Mouse (Mus musculus): Measurements from ENCODE around the gene Crb2. TPM values are rescaled to one million over a fixed set of nuclear protein-coding genes. Genes with fewer than 3 reads are reported as not detected.

Gene Crb2
- total and polyA plus RNA-seq, 2 experiments, result 0.04 TPM; not detected in 1

GRCm38 (mm10) chr2:37751114-37751513, 24.9 kb upstream of the Crb2 start:
- H3K9ac ChIP-seq (ENCODE audit: low read depth, low read length), result no peak overlapping the region
- H3K4me1 ChIP-seq (ENCODE audit: control insufficient read depth, insufficient read depth, low read length), result no peaks in the 10 kb centered on the region
- H3K79me2 ChIP-seq (ENCODE audit: control insufficient read depth, insufficient read depth, low read length), result no peaks in the 10 kb centered on the region
- TF ChIP-seq POLR2A (IDR thresholded peaks at IDR 0.05; ENCODE audit: extremely low read depth, insufficient read depth, low read length) (no peak), CTCF (IDR thresholded peaks at IDR 0.05; ENCODE audit: low read depth, low read length) (no peak)
- H3K27ac ChIP-seq (replicated peaks; ENCODE audit: insufficient read depth, low read depth, low read length), result no peak overlapping the region
- H3K4me3 ChIP-seq (ENCODE audit: insufficient read depth, low read depth, low read length), result no peak overlapping the region
- no peaks in the 10 kb centered on the region for H3K36me3 ChIP-seq (ENCODE audit: control insufficient read depth, insufficient read depth, low read length)
- H3K27me3 ChIP-seq (ENCODE audit: control insufficient read depth, insufficient read depth, low read length), result no peaks in the 10 kb centered on the region
- DNase-seq (ENCODE audit: extremely low read depth, low read depth, low spot score), result no peak
- 100% methylated on average over 1 of the region's 1 CpGs for WGBS

DNA sequence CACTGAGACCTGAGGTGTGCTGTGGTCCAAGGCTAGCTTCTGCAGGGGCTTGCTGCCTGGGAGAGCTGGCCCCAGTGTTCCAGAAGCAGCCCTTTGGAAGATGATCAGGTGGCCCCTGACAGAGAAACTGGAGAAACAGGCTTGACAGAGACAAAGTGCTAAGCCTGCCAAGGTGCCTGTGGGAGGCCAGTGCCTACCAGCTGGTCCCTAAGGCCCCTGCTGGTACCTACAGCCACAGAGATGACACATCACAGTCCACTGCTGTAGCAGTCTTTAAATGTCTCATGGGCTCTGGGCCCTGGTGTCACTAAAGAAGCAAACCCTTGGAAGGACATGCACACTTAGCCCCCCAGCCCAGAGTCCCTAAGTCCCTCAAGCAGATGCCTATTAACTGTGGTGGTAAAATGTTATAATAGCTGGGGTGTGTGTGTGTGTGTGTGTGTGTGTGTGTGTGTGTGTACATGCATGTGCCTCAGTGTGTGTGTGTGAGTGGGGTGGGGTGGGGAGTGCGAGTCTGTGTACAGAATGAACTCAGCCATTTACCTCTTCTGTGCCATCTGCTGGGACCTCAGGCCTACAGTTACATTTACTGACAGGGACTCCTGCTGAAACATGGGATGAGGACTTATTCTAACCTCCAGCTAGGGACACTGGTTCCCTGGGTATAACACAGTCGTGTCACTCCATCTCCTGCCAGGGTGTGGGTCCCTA, 19.7 kb upstream of the Crb2 start:
- no peak for DNase-seq (ENCODE audit: extremely low read depth, low read depth, low spot score)
- H3K9ac ChIP-seq (ENCODE audit: low read depth, low read length), result no peak overlapping the region
- no peak overlapping the region for H3K27ac ChIP-seq (replicated peaks; ENCODE audit: insufficient read depth, low read depth, low read length)
- TF ChIP-seq CTCF (IDR thresholded peaks at IDR 0.05; ENCODE audit: low read depth, low read length) (no peak), POLR2A (IDR thresholded peaks at IDR 0.05; ENCODE audit: extremely low read depth, insufficient read depth, low read length) (no peak)
- H3K4me1 ChIP-seq (ENCODE audit: control insufficient read depth, insufficient read depth, low read length), result no peaks in the 10 kb centered on the region
- H3K4me3 ChIP-seq (ENCODE audit: insufficient read depth, low read depth, low read length), result no peak overlapping the region
- no peaks in the 10 kb centered on the region for H3K27me3 ChIP-seq (ENCODE audit: control insufficient read depth, insufficient read depth, low read length)
- 83% methylated on average over 2 of the region's 2 CpGs for WGBS
- no peaks in the 10 kb centered on the region for H3K79me2 ChIP-seq (ENCODE audit: control insufficient read depth, insufficient read depth, low read length)
- no peaks in the 10 kb centered on the region for H3K36me3 ChIP-seq (ENCODE audit: control insufficient read depth, insufficient read depth, low read length)

- WGBS, result 80% methylated on average over 5 of the region's 5 CpGs
- no peak for TF ChIP-seq POLR2A (IDR thresholded peaks at IDR 0.05; ENCODE audit: extremely low read depth, insufficient read depth, low read length)
- no peak for TF ChIP-seq CTCF (IDR thresholded peaks at IDR 0.05; ENCODE audit: low read depth, low read length)
- Histone ChIP-seq H3K27ac (replicated peaks; ENCODE audit: insufficient read depth, low read depth, low read length) (no peak overlapping the region), H3K9ac (ENCODE audit: low read depth, low read length) (no peak overlapping the region), H3K27me3 (ENCODE audit: control insufficient read depth, insufficient read depth, low read length) (no peaks in the 10 kb centered on the region), H3K79me2 (ENCODE audit: control insufficient read depth, insufficient read depth, low read length) (no peaks in the 10 kb centered on the region), H3K4me1 (ENCODE audit: control insufficient read depth, insufficient read depth, low read length) (no peaks in the 10 kb centered on the region), H3K4me3 (ENCODE audit: insufficient read depth, low read depth, low read length) (no peak overlapping the region), H3K36me3 (ENCODE audit: control insufficient read depth, insufficient read depth, low read length) (no peaks in the 10 kb centered on the region)
- no peak for DNase-seq (ENCODE audit: extremely low read depth, low read depth, low spot score)
Observed at GRCm38 (mm10) chr2:37757016-37757415, 19.0 kb upstream of the Crb2 start.

- no peak for DNase-seq (ENCODE audit: extremely low read depth, low read depth, low spot score)
- H3K4me1 ChIP-seq (ENCODE audit: control insufficient read depth, insufficient read depth, low read length), result no peaks in the 10 kb centered on the region
- H3K4me3 ChIP-seq (ENCODE audit: insufficient read depth, low read depth, low read length), result no peak overlapping the region
- no peaks in the 10 kb centered on the region for H3K27me3 ChIP-seq (ENCODE audit: control insufficient read depth, insufficient read depth, low read length)
- no peaks in the 10 kb centered on the region for H3K36me3 ChIP-seq (ENCODE audit: control insufficient read depth, insufficient read depth, low read length)
- no peak overlapping the region for H3K27ac ChIP-seq (replicated peaks; ENCODE audit: insufficient read depth, low read depth, low read length)
- WGBS, result 91% methylated on average over 4 of the region's 4 CpGs
- H3K9ac ChIP-seq (ENCODE audit: low read depth, low read length), result no peak overlapping the region
- TF ChIP-seq CTCF (IDR thresholded peaks at IDR 0.05; ENCODE audit: low read depth, low read length) (no peak), POLR2A (IDR thresholded peaks at IDR 0.05; ENCODE audit: extremely low read depth, insufficient read depth, low read length) (no peak)
- H3K79me2 ChIP-seq (ENCODE audit: control insufficient read depth, insufficient read depth, low read length), result no peaks in the 10 kb centered on the region
Observed at GRCm38 (mm10) chr2:37757784-37758183, 18.3 kb upstream of the Crb2 start.

- no peak for DNase-seq (ENCODE audit: extremely low read depth, low read depth, low spot score)
- WGBS, result 60% methylated on average over 21 of the region's 21 CpGs
- Histone ChIP-seq H3K9ac (ENCODE audit: low read depth, low read length) (no peak overlapping the region), H3K27me3 (ENCODE audit: control insufficient read depth, insufficient read depth, low read length) (no peaks in the 10 kb centered on the region), H3K36me3 (ENCODE audit: control insufficient read depth, insufficient read depth, low read length) (no peaks in the 10 kb centered on the region), H3K27ac (replicated peaks; ENCODE audit: insufficient read depth, low read depth, low read length) (no peak overlapping the region), H3K4me3 (ENCODE audit: insufficient read depth, low read depth, low read length) (no peak overlapping the region), H3K79me2 (ENCODE audit: control insufficient read depth, insufficient read depth, low read length) (no peaks in the 10 kb centered on the region), H3K4me1 (ENCODE audit: control insufficient read depth, insufficient read depth, low read length) (no peaks in the 10 kb centered on the region)
- no peak for TF ChIP-seq POLR2A (IDR thresholded peaks at IDR 0.05; ENCODE audit: extremely low read depth, insufficient read depth, low read length)
- no peak for TF ChIP-seq CTCF (IDR thresholded peaks at IDR 0.05; ENCODE audit: low read depth, low read length)
Observed at GRCm38 (mm10) chr2:37758343-37759015, 17.6 kb upstream of the Crb2 start.

DNA sequence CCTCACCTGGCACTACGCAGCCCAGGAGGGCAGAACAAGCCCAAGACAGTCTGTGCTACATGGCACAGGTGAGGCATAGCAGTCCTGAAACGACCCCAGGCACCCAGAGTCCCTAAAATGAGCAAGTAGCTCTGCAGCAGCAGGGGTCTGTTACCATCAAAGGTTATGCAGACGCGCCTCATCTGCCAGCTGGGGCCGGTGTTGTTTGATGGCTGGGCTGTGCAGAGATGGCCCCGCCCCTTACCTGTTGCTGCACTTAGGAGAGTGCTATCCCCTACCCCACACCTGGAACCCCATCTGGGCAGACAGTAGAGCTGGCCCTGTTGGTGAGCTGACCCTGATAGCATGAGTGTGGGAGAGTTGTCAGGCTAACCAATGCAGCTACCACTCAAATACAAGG, 15.4 kb upstream of the Crb2 start:
- no peaks in the 10 kb centered on the region for H3K4me1 ChIP-seq (ENCODE audit: control insufficient read depth, insufficient read depth, low read length)
- no peaks in the 10 kb centered on the region for H3K36me3 ChIP-seq (ENCODE audit: control insufficient read depth, insufficient read depth, low read length)
- no peaks in the 10 kb centered on the region for H3K79me2 ChIP-seq (ENCODE audit: control insufficient read depth, insufficient read depth, low read length)
- no peak for TF ChIP-seq POLR2A (IDR thresholded peaks at IDR 0.05; ENCODE audit: extremely low read depth, insufficient read depth, low read length)
- no peak for TF ChIP-seq CTCF (IDR thresholded peaks at IDR 0.05; ENCODE audit: low read depth, low read length)
- 80% methylated on average over 6 of the region's 6 CpGs for WGBS
- no peak overlapping the region for H3K9ac ChIP-seq (ENCODE audit: low read depth, low read length)
- H3K27me3 ChIP-seq (ENCODE audit: control insufficient read depth, insufficient read depth, low read length), result no peaks in the 10 kb centered on the region
- H3K27ac ChIP-seq (replicated peaks; ENCODE audit: insufficient read depth, low read depth, low read length), result no peak overlapping the region
- no peak for DNase-seq (ENCODE audit: extremely low read depth, low read depth, low spot score)
- H3K4me3 ChIP-seq (ENCODE audit: insufficient read depth, low read depth, low read length), result no peak overlapping the region

Measured in liver, adult 2 months (tissue).